Mouse (Mus musculus): ENCODE results near the gene Cfhr1. TPM values are rescaled to one million over a fixed set of nuclear protein-coding genes. Genes with fewer than 3 reads are reported as not detected.

Cfhr1 gene
- total RNA-seq (2014; rRNA removed) = not detected in 2 replicates
- polyA plus RNA-seq (2015; fragmentation: Nextera tagmentation; extraction: Ambion mirVana) = not detected in 2 replicates

GRCm38 (mm10) chr1:139560024-139560423 is at the start of gene Cfhr1:
Gene Cfhr1 (minus strand): TSS chr1:139560272.
- 67% methylated on average over 1 of the region's 1 CpGs for WGBS
- TF ChIP-seq CTCF (IDR thresholded peaks at IDR 0.05; ENCODE audit: low read depth) = no peak
- Histone ChIP-seq H3K27me3 (ENCODE audit: insufficient read depth, low read length) (no peaks in the 10 kb centered on the region), H3K27ac (no peak within 1 kb of the TSS), H3K4me3 (ENCODE audit: low read length) (no peak within 1 kb of the TSS), H3K36me3 (ENCODE audit: insufficient read depth, low read length) (no peaks in the 10 kb centered on the region), H3K9me3 (ENCODE audit: low read length) (no peaks in the 10 kb centered on the region), H3K4me2 (ENCODE audit: low read depth, low read length) (no peak within 1 kb of the TSS), H3K9ac (replicated peaks; ENCODE audit: low read length) (no peak within 1 kb of the TSS), H3K4me1 (ENCODE audit: insufficient read depth, low read length) (no peaks in the 10 kb centered on the region)
- DNase-seq (ENCODE audit: low spot score) (no peak), ATAC-seq (no peak)

GRCm38 (mm10) chr1:139551311-139551710 is 8.8 kb downstream of the Cfhr1 start:
- H3K4me1 ChIP-seq (ENCODE audit: insufficient read depth, low read length) = no peaks in the 10 kb centered on the region
- H3K27me3 ChIP-seq (ENCODE audit: insufficient read depth, low read length) = no peaks in the 10 kb centered on the region
- H3K27ac ChIP-seq = no peak overlapping the region
- no peak for TF ChIP-seq CTCF (IDR thresholded peaks at IDR 0.05; ENCODE audit: low read depth)
- no peak overlapping the region for H3K4me2 ChIP-seq (ENCODE audit: low read depth, low read length)
- H3K9ac ChIP-seq (replicated peaks; ENCODE audit: low read length) = no peak overlapping the region
- ATAC-seq = no peak
- no peak overlapping the region for H3K4me3 ChIP-seq (ENCODE audit: low read length)
- H3K36me3 ChIP-seq (ENCODE audit: insufficient read depth, low read length) = no peaks in the 10 kb centered on the region
- no peaks in the 10 kb centered on the region for H3K9me3 ChIP-seq (ENCODE audit: low read length)
- no peak for DNase-seq (ENCODE audit: low spot score)
- WGBS = 87% methylated on average over 1 of the region's 1 CpGs

- Histone ChIP-seq H3K9me3 (ENCODE audit: low read length) (no peaks in the 10 kb centered on the region), H3K27me3 (ENCODE audit: insufficient read depth, low read length) (no peaks in the 10 kb centered on the region), H3K4me3 (ENCODE audit: low read length) (no peak overlapping the region), H3K9ac (replicated peaks; ENCODE audit: low read length) (no peak overlapping the region), H3K36me3 (ENCODE audit: insufficient read depth, low read length) (no peaks in the 10 kb centered on the region), H3K4me2 (ENCODE audit: low read depth, low read length) (no peak overlapping the region), H3K4me1 (ENCODE audit: insufficient read depth, low read length) (no peaks in the 10 kb centered on the region), H3K27ac (no peak overlapping the region)
- 88% methylated on average over 1 of the region's 1 CpGs for WGBS
- no peak for ATAC-seq
- no peak for DNase-seq (ENCODE audit: low spot score)
- TF ChIP-seq CTCF (IDR thresholded peaks at IDR 0.05; ENCODE audit: low read depth) = no peak
Observed at GRCm38 (mm10) chr1:139548536-139548935, 11.5 kb downstream of the Cfhr1 start.

- ATAC-seq = no peak
- no peak overlapping the region for H3K4me3 ChIP-seq (ENCODE audit: low read length)
- WGBS = 93% methylated on average over 12 of the region's 12 CpGs
- no peaks in the 10 kb centered on the region for H3K9me3 ChIP-seq (ENCODE audit: low read length)
- DNase-seq (ENCODE audit: low spot score) = no peak
- no peak for TF ChIP-seq CTCF (IDR thresholded peaks at IDR 0.05; ENCODE audit: low read depth)
- H3K27me3 ChIP-seq (ENCODE audit: insufficient read depth, low read length) = no peaks in the 10 kb centered on the region
- no peak overlapping the region for H3K9ac ChIP-seq (replicated peaks; ENCODE audit: low read length)
- no peaks in the 10 kb centered on the region for H3K4me1 ChIP-seq (ENCODE audit: insufficient read depth, low read length)
- H3K4me2 ChIP-seq (ENCODE audit: low read depth, low read length) = no peak overlapping the region
- no peak overlapping the region for H3K27ac ChIP-seq
- no peaks in the 10 kb centered on the region for H3K36me3 ChIP-seq (ENCODE audit: insufficient read depth, low read length)
Observed at GRCm38 (mm10) chr1:139514556-139514955, 45.5 kb downstream of the Cfhr1 start.

- Histone ChIP-seq H3K9ac (replicated peaks; ENCODE audit: low read length) (no peak within 1 kb of the TSS), H3K4me3 (ENCODE audit: low read length) (no peak within 1 kb of the TSS), H3K4me1 (ENCODE audit: insufficient read depth, low read length) (no peaks in the 10 kb centered on the region), H3K36me3 (ENCODE audit: insufficient read depth, low read length) (no peaks in the 10 kb centered on the region), H3K9me3 (ENCODE audit: low read length) (no peaks in the 10 kb centered on the region), H3K4me2 (ENCODE audit: low read depth, low read length) (no peak within 1 kb of the TSS), H3K27ac (no peak within 1 kb of the TSS), H3K27me3 (ENCODE audit: insufficient read depth, low read length) (no peaks in the 10 kb centered on the region)
- DNase-seq (ENCODE audit: low spot score) (no peak), ATAC-seq (no peak)
- TF ChIP-seq CTCF (IDR thresholded peaks at IDR 0.05; ENCODE audit: low read depth) = no peak
- 87% methylated on average over 3 of the region's 3 CpGs for WGBS
Observed at GRCm38 (mm10) chr1:139501258-139501752, 58.8 kb downstream of the Cfhr1 start, which contains the start of gene F13b. Gene F13b (plus strand): TSS chr1:139501702.

- DNase-seq (ENCODE audit: low spot score) (no peak), ATAC-seq (no peak)
- H3K27me3 ChIP-seq (ENCODE audit: insufficient read depth, low read length) = no peaks in the 10 kb centered on the region
Observed at GRCm38 (mm10) chr1:139499751-139500150, 60.3 kb downstream of the Cfhr1 start.

More at GRCm38 (mm10) chr1:139499751-139500150, 60.3 kb downstream of the Cfhr1 start:
- H3K4me3 ChIP-seq (ENCODE audit: low read length) = no peak overlapping the region
- no peaks in the 10 kb centered on the region for H3K4me1 ChIP-seq (ENCODE audit: insufficient read depth, low read length)
- no peak overlapping the region for H3K4me2 ChIP-seq (ENCODE audit: low read depth, low read length)
- H3K9me3 ChIP-seq (ENCODE audit: low read length) = no peaks in the 10 kb centered on the region
- no peak overlapping the region for H3K27ac ChIP-seq
- no peak overlapping the region for H3K9ac ChIP-seq (replicated peaks; ENCODE audit: low read length)
- no peaks in the 10 kb centered on the region for H3K36me3 ChIP-seq (ENCODE audit: insufficient read depth, low read length)
- no peak for TF ChIP-seq CTCF (IDR thresholded peaks at IDR 0.05; ENCODE audit: low read depth)

Other genes with a start within 250 kb of the Cfhr1 start
- 1.5 and 4.6 TPM in 2 replicates for gene Crb1, start 183.2 kb downstream of the Cfhr1 start, total RNA-seq (2014; rRNA removed)
- 0.83 and 0.96 TPM in 2 replicates for gene Crb1, start 183.2 kb downstream of the Cfhr1 start, polyA plus RNA-seq (2015; fragmentation: Nextera tagmentation; extraction: Ambion mirVana)
- 29.9 and 31.1 TPM in 2 replicates for gene Zbtb41, start 138.0 kb downstream of the Cfhr1 start, total RNA-seq (2014; rRNA removed)
- 10.0 and 10.3 TPM in 2 replicates for gene Zbtb41, start 138.0 kb downstream of the Cfhr1 start, polyA plus RNA-seq (2015; fragmentation: Nextera tagmentation; extraction: Ambion mirVana)
- 6.1 and 6.3 TPM in 2 replicates for gene Aspm, start 105.5 kb downstream of the Cfhr1 start, total RNA-seq (2014; rRNA removed)
- 2.9 and 3.9 TPM in 2 replicates for gene Aspm, start 105.5 kb downstream of the Cfhr1 start, polyA plus RNA-seq (2015; fragmentation: Nextera tagmentation; extraction: Ambion mirVana)
- not detected in 2 replicates for gene F13b, start 58.6 kb downstream of the Cfhr1 start, total RNA-seq (2014; rRNA removed)
- 0.08 TPM in 1 of 2 replicates, not detected in the other for gene F13b, start 58.6 kb downstream of the Cfhr1 start, polyA plus RNA-seq (2015; fragmentation: Nextera tagmentation; extraction: Ambion mirVana)
- not detected in 2 replicates for gene Gm4788, start 221.0 kb upstream of the Cfhr1 start, total RNA-seq (2014; rRNA removed)
- not detected in 2 replicates for gene Gm4788, start 221.0 kb upstream of the Cfhr1 start, polyA plus RNA-seq (2015; fragmentation: Nextera tagmentation; extraction: Ambion mirVana)